Mouse (Mus musculus): ENCODE measurements at regions not wholly inside any gene's neighbourhood (a gene's known extent, or its start where the extent isn't known, plus 50 kb on each side); places are given as distances from the start of the nearest gene placed in this dataset.

- DNase-seq (ENCODE audit: low spot score in 2 of 2): no peak
Measured at GRCm38 (mm10) chr11:30710266-30710665, 60.9 kb upstream of the Acyp2 start.

GRCm38 (mm10) chr11:30720803-30721202 lies 50.7 kb upstream of the Psme4 start:
- DNase-seq (ENCODE audit: low spot score in 2 of 2): peak; percentile 15 to 47

Data from gastrocnemius, adult 8-10 months (tissue).